Mouse (Mus musculus) T-cell, adult 2 months (primary cell): ENCODE results near the gene Tdpoz1.
"Not testable (repeated sequence)": the region's sequence is repeated elsewhere in the genome, so short reads cannot be mapped to it uniquely, and the experiment has no call there.

Source experiments
- DNase-seq: peaks from one replicate; pipeline ENCODE4 v3.0.0; 2022; ENCODE audit warnings: low spot score

Gene Tdpoz1

DNA sequence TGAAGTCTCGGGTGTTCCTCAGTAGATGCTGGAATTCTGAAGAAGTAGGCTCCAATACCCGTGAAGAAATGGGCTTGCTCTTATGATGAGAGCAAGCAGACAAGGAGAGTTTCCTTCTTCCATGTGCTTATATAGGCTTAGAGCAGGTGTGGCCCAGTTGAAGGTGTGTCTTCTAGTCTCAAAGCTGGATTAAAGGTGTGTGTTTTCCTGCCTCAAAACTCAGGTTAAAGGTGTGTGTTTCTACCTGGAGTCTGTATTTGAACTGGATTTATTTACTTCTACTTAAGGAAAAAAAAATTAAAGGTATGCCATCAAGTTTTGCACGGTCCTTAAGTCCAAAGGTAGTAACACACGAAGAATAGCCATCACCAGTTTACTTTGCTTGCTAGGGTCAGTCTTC lies at the start of gene Tdpoz1:
TSS of gene Tdpoz1 (minus strand) at position 101 of the 400 bp plus-strand sequence.
- DNase-seq = not testable (repeated sequence)

DNA sequence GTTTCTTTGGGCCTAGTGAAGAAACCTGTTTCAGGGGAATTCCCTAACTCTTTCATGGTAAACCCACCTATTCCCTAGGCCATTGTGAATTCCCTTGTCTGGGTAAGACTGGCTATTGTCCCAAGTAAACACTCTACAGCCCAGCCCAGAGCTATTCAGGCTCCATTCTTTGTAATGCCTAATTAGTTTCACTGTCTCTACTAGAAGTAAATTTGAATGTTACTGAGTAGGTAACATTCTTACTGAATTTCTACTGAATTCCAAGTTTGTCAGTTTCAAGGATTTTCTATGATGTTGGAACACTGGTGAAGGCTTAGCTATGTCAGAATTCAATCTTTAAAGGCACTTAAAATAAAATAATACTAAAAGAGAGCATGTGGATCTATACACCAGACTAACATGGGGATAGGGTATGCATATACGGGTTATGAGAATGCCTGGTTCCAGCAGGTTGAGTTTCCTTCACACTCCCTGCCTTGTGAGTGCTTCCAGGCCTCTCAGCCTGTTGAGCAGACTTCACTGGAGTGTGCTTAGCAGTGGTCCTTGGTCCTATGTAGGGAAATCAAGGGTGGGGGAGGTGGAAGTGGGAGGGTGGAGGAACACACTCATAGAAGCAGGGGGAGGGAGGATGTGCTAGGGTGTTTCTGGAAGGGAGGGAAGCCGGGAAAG lies 33.0 kb upstream of the Tdpoz1 start:
- DNase-seq = not testable (repeated sequence)

DNA sequence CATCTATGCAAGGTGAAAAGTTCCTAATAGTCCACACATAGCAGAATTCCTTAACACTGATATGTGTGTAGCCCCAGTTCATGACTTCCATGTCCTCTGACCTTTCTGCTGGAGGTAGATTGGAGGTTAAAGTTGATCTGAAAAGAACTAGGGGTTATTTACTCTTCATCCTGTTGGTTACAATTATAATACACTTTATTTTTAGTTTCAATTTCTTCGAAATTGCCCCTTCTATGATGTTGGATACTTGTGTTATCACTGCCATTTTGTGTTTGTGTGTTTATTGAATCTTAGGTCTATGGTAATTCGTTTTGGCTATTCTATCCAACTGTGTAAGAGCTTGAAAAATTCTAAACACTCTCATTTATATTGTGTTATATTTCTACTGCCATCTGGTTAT lies 16.9 kb upstream of the Tdpoz1 start, which contains the start of gene Gm37596:
TSS of gene Gm37596 (minus strand) at position 101 of the 400 bp plus-strand sequence.
- DNase-seq = not testable (repeated sequence)

DNA sequence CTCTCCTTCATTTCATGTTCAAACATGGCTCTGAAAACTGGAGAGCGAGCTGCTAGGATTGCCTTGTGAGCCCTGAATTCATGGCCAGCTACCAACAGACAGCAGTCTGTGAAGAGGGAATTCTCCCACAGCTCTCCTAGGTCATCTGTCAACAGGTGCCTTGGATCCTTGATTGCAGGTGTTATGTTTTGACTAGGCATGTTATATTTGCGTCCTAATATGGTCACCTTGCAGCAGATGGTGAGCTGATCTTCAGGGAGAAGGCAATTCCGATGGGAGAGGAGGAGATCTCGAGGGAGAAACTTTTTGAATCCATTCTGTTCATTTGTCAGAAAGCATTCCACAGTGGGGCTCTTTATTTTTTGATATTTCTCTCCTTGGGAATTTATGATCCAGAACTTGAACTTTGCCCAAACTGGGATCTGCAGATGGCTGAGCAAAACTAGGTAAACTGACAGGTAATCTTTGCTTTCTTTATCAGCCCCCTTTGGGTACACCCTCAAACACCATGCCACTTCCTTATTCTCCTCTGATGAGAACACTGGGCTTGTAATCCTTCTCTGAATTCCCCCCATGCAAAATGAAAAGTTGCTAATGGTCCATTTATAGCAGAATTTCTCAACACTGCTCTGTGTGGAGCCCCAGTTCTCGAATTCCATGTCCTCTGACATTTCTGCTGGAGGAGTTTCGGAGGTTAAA lies 5.2 kb downstream of the Tdpoz1 start:
- not testable (repeated sequence) for DNase-seq

DNA sequence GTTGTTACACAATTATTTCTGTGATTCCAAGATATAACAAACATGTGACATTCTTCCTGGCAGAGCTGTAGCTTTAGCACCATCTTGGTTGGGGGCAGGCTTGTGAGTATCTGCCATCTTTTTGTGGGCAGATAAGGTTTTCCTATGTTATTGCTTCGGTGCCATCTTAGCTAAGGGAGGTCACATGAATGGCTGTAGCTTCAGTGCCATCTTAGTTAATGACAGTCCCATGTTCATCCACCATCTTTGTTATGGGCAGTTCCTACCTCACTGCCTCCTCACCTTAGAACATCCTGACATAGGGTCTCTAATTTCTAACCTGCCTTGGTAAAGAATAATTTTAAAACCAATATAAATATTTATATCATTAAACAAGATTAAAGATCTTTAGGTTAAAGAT lies 21.9 kb downstream of the Tdpoz1 start:
- no peak for DNase-seq

DNA sequence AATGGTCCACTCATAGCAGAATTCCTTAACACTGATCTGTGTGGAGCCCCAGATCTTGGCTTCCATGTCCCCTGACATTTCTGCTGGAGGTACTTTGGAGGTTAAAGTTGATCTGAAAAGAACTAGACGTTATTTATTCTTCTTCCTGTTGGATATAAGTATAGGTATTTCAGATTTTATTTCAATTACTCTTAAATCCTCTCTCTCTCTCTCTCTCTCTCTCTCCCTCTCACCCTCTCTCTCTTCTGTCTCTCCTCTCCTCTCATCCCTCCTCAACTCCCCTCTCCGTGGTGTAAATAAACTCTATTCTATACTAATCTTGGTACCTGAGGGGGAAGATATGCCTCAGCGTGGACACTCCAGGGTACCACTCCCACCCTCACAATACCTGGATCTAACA lies 23.5 kb downstream of the Tdpoz1 start, which contains the start of gene Tdpoz2:
TSS of gene Tdpoz2 (minus strand) at position 101 of the 400 bp plus-strand sequence.
- DNase-seq = no peak

DNA sequence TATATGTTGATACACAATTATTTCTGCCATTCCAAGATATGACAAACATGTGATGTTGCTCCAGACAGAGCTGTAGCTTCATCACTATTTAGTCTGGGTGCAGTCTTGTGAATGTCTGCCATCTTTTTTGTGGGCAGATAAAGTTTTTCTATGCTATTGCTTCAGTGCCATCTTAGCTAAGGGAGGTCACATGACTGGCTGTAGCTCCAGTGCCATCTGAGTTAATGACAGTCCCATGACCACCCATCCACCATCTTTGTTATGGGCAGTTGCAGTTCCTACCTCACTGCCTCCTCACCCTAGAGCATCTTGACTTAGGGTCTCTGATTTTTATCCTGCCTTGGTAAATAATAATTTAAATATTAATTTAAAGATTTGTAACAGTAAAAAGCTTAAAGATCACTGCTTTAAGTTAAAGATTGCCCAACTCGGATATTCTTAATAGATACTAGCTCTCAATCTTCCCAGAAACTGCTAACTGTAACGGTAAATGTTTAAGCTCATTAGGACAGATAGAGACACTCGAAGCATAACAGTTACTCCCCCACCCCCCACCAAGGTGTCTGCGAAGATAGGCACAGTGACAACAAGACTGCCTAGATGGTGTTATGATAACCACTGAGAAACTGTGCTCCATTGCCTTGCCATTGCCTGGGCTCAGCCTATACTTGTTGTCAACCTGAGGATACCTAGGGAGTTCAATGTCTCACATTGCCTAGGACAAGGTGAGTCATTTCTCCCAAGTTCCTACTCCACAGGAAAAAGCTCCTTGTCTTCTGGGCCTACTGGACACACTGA lies 45.0 kb downstream of the Tdpoz1 start:
- not testable (repeated sequence) for DNase-seq
